Mouse (Mus musculus) midbrain, embryonic 13.5 days (tissue): ENCODE data around the gene Tex52. TPM values are rescaled to one million over a fixed set of nuclear protein-coding genes. Genes with fewer than 3 reads are reported as not detected.
"Not testable (repeated sequence)": the region's sequence is repeated elsewhere in the genome, so short reads cannot be mapped to it uniquely, and the experiment has no call there.

ENCODE experiments used
- ATAC-seq: fragments of 200-750 bp; cut with Nextera tagmentation; 2 replicates; pipeline ENCODE4 v1.8.0; 2017; ENCODE audit warnings: mild to moderate bottlenecking, moderate TSS enrichment, moderate library complexity
- H3K27ac ChIP-seq: fragments of 300-500 bp; sonication (generic); 2 replicates; pipeline ENCODE4 v1.5.1; 2015; ENCODE audit warnings: inconsistent platforms, mild to moderate bottlenecking, moderate library complexity
- H3K27me3 ChIP-seq: fragments of 300-500 bp; sonication (generic); 2 replicates; pipeline ENCODE4 v1.6.1; 2015; ENCODE audit warnings: mild to moderate bottlenecking, inconsistent platforms
- H3K36me3 ChIP-seq: fragments of 300-500 bp; sonication (generic); 2 replicates; pipeline ENCODE4 v1.6.1; 2015; ENCODE audit warnings: mild to moderate bottlenecking, inconsistent platforms
- H3K4me1 ChIP-seq: fragments of 300-500 bp; sonication (generic); replicated peaks from 2 replicates; pipeline ENCODE4 v1.6.1; 2015; ENCODE audit warnings: inconsistent platforms
- H3K4me2 ChIP-seq: fragments of 300-500 bp; sonication (generic); replicated peaks from 2 replicates; pipeline ENCODE4 v1.6.1; 2015; ENCODE audit warnings: moderate library complexity, mild to moderate bottlenecking, inconsistent platforms
- H3K4me3 ChIP-seq: fragments of 300-500 bp; sonication (generic); replicated peaks from 2 replicates; pipeline ENCODE4 v1.5.1; 2015; ENCODE audit warnings: mild to moderate bottlenecking, inconsistent platforms
- H3K9ac ChIP-seq: fragments of 300-500 bp; sonication (generic); replicated peaks from 2 replicates; pipeline ENCODE4 v1.6.1; 2015; ENCODE audit warnings: mild to moderate bottlenecking, inconsistent platforms
- H3K9me3 ChIP-seq: fragments of 300-500 bp; sonication (generic); 2 replicates; pipeline ENCODE4 v1.6.1; 2016; ENCODE audit warnings: mild to moderate bottlenecking, inconsistent platforms
- WGBS: fragments of 180-500 bp; shearing (Covaris S2); methylation state at CpG from one replicate; pipeline ENCODE4 v1.1.7; 2015; 5-methylcytosine and 5-hydroxymethylcytosine counted together
- polyA plus RNA-seq: library from polyadenylated mRNA; unstranded; fragments of >200 nt; fragmentation: Nextera tagmentation; extraction: Ambion mirVana; gene quantifications from 2 replicates; pipeline ENCODE4 v1.2.1, GENCODE M21; 2015

Gene Tex52
- polyA plus RNA-seq, 1 experiment from 2014 or later = 0.63 TPM

- peaks cover 57% of the 10 kb centered on the region for H3K4me1 ChIP-seq
- no peak overlapping the region for H3K4me3 ChIP-seq
- 13% methylated on average over 2 of the region's 2 CpGs for WGBS
- H3K27me3 ChIP-seq = no peaks in the 10 kb centered on the region
- H3K36me3 ChIP-seq = peaks cover 21% of the 10 kb centered on the region
- H3K27ac ChIP-seq = no peak overlapping the region
- no peak for ATAC-seq
- H3K9ac ChIP-seq = no peak overlapping the region
- H3K4me2 ChIP-seq = no peak overlapping the region
- no peaks in the 10 kb centered on the region for H3K9me3 ChIP-seq
Observed at GRCm38 (mm10) chr6:128358999-128359398, 16.3 kb upstream of the Tex52 start.

- H3K27me3 ChIP-seq = no peaks in the 10 kb centered on the region
- no peak for ATAC-seq
- H3K9ac ChIP-seq = peak overlapping the region; percentile 87
- H3K9me3 ChIP-seq = no peaks in the 10 kb centered on the region
- WGBS = 11% methylated on average over 9 of the region's 9 CpGs
- peaks cover 45% of the 10 kb centered on the region for H3K4me1 ChIP-seq
- H3K36me3 ChIP-seq = peaks cover 29% of the 10 kb centered on the region
- H3K27ac ChIP-seq = peak overlapping the region; percentile 87
- H3K4me2 ChIP-seq = peak overlapping the region; percentile 97
- peak overlapping the region; percentile 77 for H3K4me3 ChIP-seq
Observed at GRCm38 (mm10) chr6:128361901-128362300, 13.4 kb upstream of the Tex52 start.

GRCm38 (mm10) chr6:128362381-128363006, 12.8 kb upstream of the Tex52 start, which contains the start of the genes Rhno1 and Foxm1:
TSS of gene Rhno1 (minus strand) at chr6:128362911.
TSS of gene Foxm1 (plus strand) at chr6:128362967.
- Histone ChIP-seq H3K9me3 (no peaks in the 10 kb centered on the region), H3K27me3 (no peaks in the 10 kb centered on the region), H3K9ac (peak within 1 kb of the TSS; percentile 87), H3K36me3 (peaks cover 28% of the 10 kb centered on the region), H3K4me3 (peak within 1 kb of the TSS; percentile 77), H3K4me1 (peaks cover 45% of the 10 kb centered on the region), H3K27ac (peak within 1 kb of the TSS; percentile 87), H3K4me2 (peak within 1 kb of the TSS; percentile 97)
- under 1% methylated on average over 72 of the region's 76 CpGs for WGBS
- ATAC-seq = peak; percentile 92

- Histone ChIP-seq H3K9ac (peak overlapping the region; percentile 87), H3K9me3 (no peaks in the 10 kb centered on the region), H3K4me3 (peak overlapping the region; percentile 77), H3K36me3 (peaks cover 26% of the 10 kb centered on the region), H3K27me3 (no peaks in the 10 kb centered on the region), H3K4me2 (peak overlapping the region; percentile 97), H3K27ac (peak overlapping the region; percentile 87), H3K4me1 (peaks cover 45% of the 10 kb centered on the region)
- ATAC-seq = peak; percentile 83
- WGBS = 1% methylated on average over 36 of the region's 46 CpGs
Observed at GRCm38 (mm10) chr6:128363007-128363825, 12.0 kb upstream of the Tex52 start.

- Histone ChIP-seq H3K9me3 (no peaks in the 10 kb centered on the region), H3K4me3 (no peak overlapping the region), H3K4me2 (no peak overlapping the region), H3K9ac (no peak overlapping the region; the same call in 1 of the 2 replicates), H3K4me1 (peaks cover 37% of the 10 kb centered on the region), H3K27me3 (no peaks in the 10 kb centered on the region), H3K36me3 (peaks cover 31% of the 10 kb centered on the region), H3K27ac (no peak overlapping the region)
- no peak for ATAC-seq
- 81% methylated on average over 6 of the region's 6 CpGs for WGBS
Observed at GRCm38 (mm10) chr6:128364721-128365120, 10.5 kb upstream of the Tex52 start.

DNA sequence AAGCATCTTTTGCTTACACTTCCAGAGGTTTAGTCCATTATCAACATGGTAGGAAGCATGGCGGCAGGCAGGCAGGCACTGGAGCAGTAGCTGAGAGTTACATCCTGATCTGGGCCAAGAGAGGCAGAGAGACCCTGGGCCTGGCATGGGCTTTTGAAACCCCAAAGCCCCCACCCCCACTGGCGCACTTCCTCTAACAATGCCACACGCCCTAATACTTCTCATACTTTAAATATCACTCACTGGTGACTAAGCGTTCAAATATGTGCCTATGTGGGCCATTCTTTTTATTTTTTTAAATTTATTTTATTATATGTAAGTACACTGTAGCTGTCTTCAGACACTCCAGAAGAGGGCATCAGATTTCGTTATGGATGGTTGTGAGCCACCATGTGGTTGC, 8.8 kb upstream of the Tex52 start:
- Histone ChIP-seq H3K9ac (no peak overlapping the region), H3K36me3 (peaks cover 48% of the 10 kb centered on the region), H3K27me3 (no peaks in the 10 kb centered on the region), H3K27ac (no peak overlapping the region), H3K4me1 (peaks cover 20% of the 10 kb centered on the region), H3K4me3 (no peak overlapping the region), H3K9me3 (no peaks in the 10 kb centered on the region), H3K4me2 (no peak overlapping the region)
- WGBS = 95% methylated on average over 5 of the region's 5 CpGs
- ATAC-seq = no peak

DNA sequence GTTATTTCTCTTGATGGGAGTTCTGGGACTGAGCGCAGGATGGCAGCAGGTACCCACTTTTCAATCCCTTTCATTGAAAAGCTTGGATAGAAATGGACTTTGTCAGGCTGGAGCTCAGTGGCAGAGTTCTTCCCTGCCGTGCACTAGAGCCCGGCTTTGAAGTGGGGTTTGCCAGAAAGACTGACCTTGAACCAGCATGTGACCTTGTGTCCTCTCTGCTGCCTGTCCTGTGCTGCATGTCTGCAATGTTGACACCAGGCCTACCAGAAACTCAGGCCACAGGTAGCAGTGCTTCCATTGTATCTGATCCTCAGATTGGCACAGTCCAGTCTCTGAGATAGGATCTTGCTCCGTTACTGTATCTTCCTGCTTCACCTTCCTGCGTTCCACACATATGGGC, 5.2 kb upstream of the Tex52 start:
- Histone ChIP-seq H3K27me3 (no peaks in the 10 kb centered on the region), H3K4me3 (no peak overlapping the region), H3K27ac (no peak overlapping the region), H3K36me3 (peaks cover 73% of the 10 kb centered on the region), H3K4me2 (no peak overlapping the region), H3K9me3 (no peaks in the 10 kb centered on the region), H3K4me1 (peaks cover 14% of the 10 kb centered on the region), H3K9ac (no peak overlapping the region)
- 87% methylated on average over 5 of the region's 5 CpGs for WGBS
- no peak for ATAC-seq

- no peak overlapping the region for H3K4me3 ChIP-seq
- ATAC-seq = no peak
- no peak overlapping the region for H3K27ac ChIP-seq
- H3K27me3 ChIP-seq = no peaks in the 10 kb centered on the region
- no peak overlapping the region for H3K9ac ChIP-seq
- 90% methylated on average over 17 of the region's 17 CpGs for WGBS
- peaks cover 25% of the 10 kb centered on the region for H3K36me3 ChIP-seq
- H3K9me3 ChIP-seq = no peaks in the 10 kb centered on the region
- no peak overlapping the region for H3K4me2 ChIP-seq
- peaks cover 18% of the 10 kb centered on the region for H3K4me1 ChIP-seq
Observed at GRCm38 (mm10) chr6:128376371-128377085, 1.3 kb downstream of the Tex52 start.

DNA sequence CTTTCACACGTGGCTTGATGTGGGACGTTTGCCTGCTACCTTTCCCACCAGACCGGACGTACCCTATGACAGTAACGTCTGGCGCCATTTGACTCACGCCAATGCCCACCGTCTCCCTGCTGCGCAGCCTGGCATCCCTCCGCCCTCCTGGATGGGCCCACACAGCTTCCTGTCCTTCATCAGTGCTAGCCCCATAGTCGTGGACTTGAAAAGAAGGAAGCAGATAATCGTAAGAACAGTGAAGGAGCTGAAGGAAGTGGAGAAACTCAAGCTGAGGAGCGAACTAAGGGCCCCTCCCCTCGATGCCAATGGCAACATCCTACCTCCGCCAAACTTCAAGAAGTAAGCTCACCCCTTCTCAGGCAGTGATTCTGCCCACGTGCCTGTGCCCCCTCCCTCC, 4.4 kb downstream of the Tex52 start:
- H3K4me3 ChIP-seq = no peak overlapping the region
- ATAC-seq = no peak
- WGBS = 84% methylated on average over 16 of the region's 16 CpGs
- H3K36me3 ChIP-seq = no peaks in the 10 kb centered on the region
- no peaks in the 10 kb centered on the region for H3K27me3 ChIP-seq
- H3K4me2 ChIP-seq = no peak overlapping the region
- no peak overlapping the region for H3K9ac ChIP-seq
- H3K27ac ChIP-seq = no peak overlapping the region
- H3K9me3 ChIP-seq = no peaks in the 10 kb centered on the region
- peaks cover 8% of the 10 kb centered on the region for H3K4me1 ChIP-seq

DNA sequence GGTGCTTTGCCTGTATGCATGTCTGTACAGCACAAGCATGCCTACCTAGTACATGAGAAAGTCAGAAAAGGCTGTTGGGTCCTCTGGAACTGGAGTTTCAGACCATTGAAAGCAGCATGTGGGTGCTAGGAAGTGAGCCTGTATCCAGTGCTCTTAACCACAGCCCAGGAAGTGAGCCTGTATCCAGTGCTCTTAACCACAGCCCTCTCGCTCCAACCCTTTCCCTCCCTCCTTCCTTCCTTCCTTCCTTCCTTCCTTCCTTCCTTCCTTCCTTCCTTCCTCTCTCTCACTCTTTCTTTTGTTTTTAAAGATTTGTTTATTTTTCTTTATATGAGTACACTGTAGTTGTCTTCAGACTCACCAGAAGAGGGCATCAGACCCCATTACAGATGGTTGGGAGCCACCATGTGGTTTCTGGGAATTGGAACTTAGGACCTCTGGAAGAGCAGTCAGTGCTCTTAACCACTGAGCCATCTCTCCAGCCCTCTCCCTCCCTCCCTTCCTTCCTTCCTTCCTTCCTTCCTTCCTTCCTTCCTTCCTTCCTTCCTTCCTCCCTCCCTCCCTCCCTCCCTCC, 5.4 kb downstream of the Tex52 start:
- not testable (repeated sequence) for H3K9ac ChIP-seq, H3K4me1 ChIP-seq, H3K27ac ChIP-seq, ATAC-seq, H3K9me3 ChIP-seq, H3K27me3 ChIP-seq, H3K4me2 ChIP-seq, H3K4me3 ChIP-seq, H3K36me3 ChIP-seq
- WGBS = 82% methylated on average over 1 of the region's 1 CpGs

GRCm38 (mm10) chr6:128381254-128381653, 6.0 kb downstream of the Tex52 start:
- WGBS = 87% methylated on average over 3 of the region's 3 CpGs
- Histone ChIP-seq H3K9me3 (no peaks in the 10 kb centered on the region), H3K36me3 (no peaks in the 10 kb centered on the region), H3K27me3 (no peaks in the 10 kb centered on the region), H3K4me2 (no peak overlapping the region), H3K4me3 (no peak overlapping the region), H3K27ac (no peak overlapping the region), H3K9ac (no peak overlapping the region), H3K4me1 (no peaks in the 10 kb centered on the region)
- no peak for ATAC-seq

DNA sequence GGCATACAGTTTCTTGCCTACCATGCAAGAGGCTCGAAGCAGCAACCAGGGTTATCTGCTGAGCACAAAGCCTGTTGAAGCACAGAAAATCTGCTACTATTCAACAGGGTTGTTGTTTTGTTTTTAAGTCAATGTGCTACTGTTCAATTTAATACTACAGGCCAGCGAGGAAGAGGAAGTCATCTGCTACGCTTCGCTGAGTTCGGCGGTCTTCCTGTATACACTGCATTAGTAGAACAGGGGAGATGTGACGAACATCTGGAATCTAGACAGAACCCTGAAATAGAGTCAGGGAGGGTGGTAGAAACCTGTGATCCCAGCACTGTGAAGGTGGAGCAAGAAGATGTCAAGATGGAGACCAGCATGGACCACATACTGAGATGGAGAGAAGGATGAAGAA, 8.5 kb downstream of the Tex52 start:
- WGBS = 82% methylated on average over 7 of the region's 7 CpGs
- Histone ChIP-seq H3K27me3 (no peaks in the 10 kb centered on the region), H3K27ac (no peak overlapping the region), H3K9ac (no peak overlapping the region), H3K4me2 (no peak overlapping the region), H3K4me3 (no peak overlapping the region), H3K4me1 (no peaks in the 10 kb centered on the region), H3K36me3 (no peaks in the 10 kb centered on the region), H3K9me3 (no peaks in the 10 kb centered on the region)
- ATAC-seq = no peak
